Mouse (Mus musculus): ENCODE results near the gene Sorbs1. TPM values are rescaled to one million over a fixed set of nuclear protein-coding genes. Genes with fewer than 3 reads are reported as not detected.

The Sorbs1 gene
- total RNA-seq, 2 experiments from 2014 or later: 131 to 189 TPM

DNA sequence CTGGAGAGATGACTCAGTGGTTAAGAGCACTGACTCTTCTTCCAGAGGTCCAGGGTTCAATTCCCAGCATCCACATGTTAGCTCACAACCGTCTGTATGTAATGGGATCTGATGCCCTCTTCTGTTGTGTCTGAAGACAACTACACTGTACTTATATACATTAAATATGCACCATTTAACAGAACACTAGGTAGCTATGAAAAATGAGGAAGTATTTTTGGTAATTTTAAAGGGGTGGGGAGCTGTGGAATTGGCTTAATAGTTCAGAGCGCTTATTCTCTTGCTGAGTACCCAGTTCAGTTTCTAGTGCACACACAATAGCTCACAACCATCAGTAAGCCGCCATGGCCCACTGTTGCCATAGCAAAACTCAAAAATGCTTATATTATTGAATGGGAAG, 2.0 kb upstream of the Sorbs1 start:
- intact Hi-C loops (cut with DNase I): no loop called here
- DNase-seq: no peak

- intact Hi-C loops (cut with DNase I): no loop called here
- no peak for DNase-seq
Observed at GRCm38 (mm10) chr19:40514376-40514775, 797 bp upstream of the Sorbs1 start.

DNA sequence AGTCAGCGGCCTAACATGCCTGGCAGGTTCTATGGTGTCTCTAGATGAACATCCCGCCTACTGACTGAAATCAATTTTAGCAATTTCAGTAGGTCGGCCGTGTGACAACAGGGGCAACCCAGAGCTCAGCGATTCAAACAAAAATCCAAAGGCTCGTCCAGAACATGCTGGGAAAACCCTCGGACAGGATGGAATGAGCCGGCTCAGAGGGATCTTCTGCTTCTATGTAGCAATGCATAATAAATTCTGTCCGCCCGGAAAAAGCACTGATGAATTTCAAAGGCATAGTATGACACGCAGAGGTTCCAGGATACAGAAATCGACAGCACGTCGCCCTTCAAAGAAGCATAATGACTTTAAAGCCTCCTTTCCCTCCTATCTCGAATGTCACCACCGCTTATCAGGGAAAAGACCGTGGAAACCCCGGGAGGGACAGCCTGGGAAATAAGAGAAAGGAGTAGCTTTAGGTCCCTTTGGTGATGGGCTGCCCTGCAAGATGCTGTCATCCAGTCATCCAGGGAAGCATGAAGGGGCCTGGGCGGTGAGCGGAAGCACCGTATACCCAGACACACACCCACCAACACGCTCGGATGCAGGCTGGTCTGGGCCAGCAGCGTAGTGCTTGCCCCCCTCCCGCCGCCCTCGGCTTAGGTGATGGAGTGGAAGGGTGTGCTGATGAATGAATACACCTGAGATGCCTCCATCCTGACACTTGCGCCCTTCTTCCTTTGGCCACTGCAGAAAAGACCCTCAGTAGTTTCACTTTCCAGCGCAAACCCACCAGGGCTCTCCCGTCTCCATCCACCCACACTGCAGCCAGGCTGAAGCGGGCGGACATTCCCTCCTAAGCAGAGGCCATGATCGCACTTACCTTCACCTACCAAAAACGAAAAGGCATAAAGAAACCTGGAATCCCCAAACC, 818 bp downstream of the Sorbs1 start:
- intact Hi-C loops (cut with DNase I): no loop called here
- DNase-seq: no peak

GRCm38 (mm10) chr19:40511679-40512309, 1.8 kb downstream of the Sorbs1 start:
- intact Hi-C loops (cut with DNase I): no loop called here

GRCm38 (mm10) chr19:40511100-40511439, 2.5 kb downstream of the Sorbs1 start:
- no peak for DNase-seq
- intact Hi-C loops (cut with DNase I): no loop called here

More at GRCm38 (mm10) chr19:40511679-40512309, 1.8 kb downstream of the Sorbs1 start:
- DNase-seq: no peak

- DNase-seq: no peak
- intact Hi-C loops (cut with DNase I): no loop called here
Observed at GRCm38 (mm10) chr19:40510387-40511099, 3.0 kb downstream of the Sorbs1 start.

- intact Hi-C loops (cut with DNase I): no loop called here
- DNase-seq: no peak
Observed at GRCm38 (mm10) chr19:40509274-40509673, 4.3 kb downstream of the Sorbs1 start.

GRCm38 (mm10) chr19:40508851-40509250, 4.7 kb downstream of the Sorbs1 start:
- intact Hi-C loops (cut with DNase I): no loop called here

DNA sequence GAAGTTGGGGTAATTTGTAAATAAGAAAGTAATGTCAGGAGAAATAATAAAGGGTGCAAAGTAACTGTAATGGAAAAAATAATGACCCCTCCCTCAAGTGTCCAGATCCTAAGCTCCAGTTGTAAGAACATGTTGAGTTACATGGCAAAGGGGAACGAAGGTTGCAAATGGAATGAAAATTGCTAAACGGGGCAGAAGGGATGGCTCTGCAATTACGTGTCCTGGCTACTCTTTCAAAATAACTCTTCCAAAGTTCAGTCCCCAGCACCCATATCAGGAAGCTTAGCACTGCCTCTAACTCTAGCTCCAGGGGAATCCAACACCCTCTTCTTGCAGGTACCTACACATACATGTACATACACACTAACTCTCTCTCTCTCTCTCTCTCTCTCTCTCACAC, 6.6 kb downstream of the Sorbs1 start:
- intact Hi-C loops (cut with DNase I): no loop called here

More at GRCm38 (mm10) chr19:40508851-40509250, 4.7 kb downstream of the Sorbs1 start:
- no peak for DNase-seq

DNA sequence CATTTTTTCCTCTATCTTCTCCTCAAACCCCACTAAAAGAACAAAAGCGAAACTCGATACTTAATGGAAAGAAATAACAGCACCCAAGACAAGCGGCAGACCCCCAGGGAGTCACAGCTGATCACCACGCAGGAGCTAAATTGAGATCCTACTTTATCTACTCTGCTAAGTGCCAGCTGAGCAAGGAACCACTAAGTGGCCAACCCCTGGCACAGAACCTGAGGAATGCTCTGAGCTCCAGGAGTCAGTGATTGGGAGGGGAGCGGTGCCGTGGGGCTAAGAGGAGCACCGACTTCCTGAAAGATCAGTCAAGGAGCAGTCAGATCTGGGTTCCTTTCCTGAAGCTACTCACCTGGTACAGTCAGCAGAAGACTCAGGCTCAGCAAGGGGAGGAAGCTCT, 9.2 kb downstream of the Sorbs1 start:
- intact Hi-C loops (cut with DNase I): no loop called here
- no peak for DNase-seq

More for the DNA sequence above, 6.6 kb downstream of the Sorbs1 start:
- no peak for DNase-seq

DNA sequence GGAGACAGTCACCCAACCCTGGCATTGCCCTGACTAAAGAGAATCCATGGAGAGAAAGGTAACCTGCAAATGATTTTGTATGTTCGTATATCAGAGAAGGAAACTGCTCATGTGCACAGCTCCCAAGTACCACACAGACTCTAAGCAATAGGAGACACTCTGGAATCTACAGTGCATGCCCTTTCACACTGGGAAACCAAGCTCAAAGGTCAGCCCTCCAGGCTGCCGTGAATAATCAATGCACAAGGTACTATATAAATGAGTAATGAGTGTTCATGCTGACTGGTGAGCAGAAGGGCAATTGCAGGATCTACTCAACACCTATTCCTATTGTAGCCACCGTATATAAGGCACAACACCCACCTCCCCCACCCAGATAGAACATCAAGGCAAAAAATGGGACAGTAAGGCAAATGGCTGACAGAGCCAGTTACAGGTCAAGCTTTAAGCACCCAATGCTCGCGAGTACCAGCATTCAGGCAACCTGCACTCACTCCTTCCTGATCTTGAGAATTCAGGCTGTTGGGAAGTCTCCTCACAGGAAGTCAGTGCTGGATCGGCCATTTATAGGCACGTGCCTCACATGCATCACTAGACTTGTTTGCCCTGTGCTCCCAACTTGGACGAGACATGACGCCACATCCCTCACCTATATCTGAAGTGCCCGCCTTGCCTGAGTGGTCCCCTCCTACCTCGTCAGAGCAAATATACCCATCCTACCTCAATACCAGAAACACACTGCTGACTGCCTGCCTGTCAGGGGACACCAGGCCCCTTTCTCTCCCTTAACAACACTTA, 13.4 kb downstream of the Sorbs1 start:
- intact Hi-C loops (cut with DNase I): no loop called here

GRCm38 (mm10) chr19:40499141-40499540, 14.4 kb downstream of the Sorbs1 start:
- DNase-seq: no peak
- intact Hi-C loops (cut with DNase I): no loop called here

More for the DNA sequence above, 13.4 kb downstream of the Sorbs1 start:
- no peak for DNase-seq

GRCm38 (mm10) chr19:40498162-40498725, 15.3 kb downstream of the Sorbs1 start:
- intact Hi-C loops (cut with DNase I): no loop called here

DNA sequence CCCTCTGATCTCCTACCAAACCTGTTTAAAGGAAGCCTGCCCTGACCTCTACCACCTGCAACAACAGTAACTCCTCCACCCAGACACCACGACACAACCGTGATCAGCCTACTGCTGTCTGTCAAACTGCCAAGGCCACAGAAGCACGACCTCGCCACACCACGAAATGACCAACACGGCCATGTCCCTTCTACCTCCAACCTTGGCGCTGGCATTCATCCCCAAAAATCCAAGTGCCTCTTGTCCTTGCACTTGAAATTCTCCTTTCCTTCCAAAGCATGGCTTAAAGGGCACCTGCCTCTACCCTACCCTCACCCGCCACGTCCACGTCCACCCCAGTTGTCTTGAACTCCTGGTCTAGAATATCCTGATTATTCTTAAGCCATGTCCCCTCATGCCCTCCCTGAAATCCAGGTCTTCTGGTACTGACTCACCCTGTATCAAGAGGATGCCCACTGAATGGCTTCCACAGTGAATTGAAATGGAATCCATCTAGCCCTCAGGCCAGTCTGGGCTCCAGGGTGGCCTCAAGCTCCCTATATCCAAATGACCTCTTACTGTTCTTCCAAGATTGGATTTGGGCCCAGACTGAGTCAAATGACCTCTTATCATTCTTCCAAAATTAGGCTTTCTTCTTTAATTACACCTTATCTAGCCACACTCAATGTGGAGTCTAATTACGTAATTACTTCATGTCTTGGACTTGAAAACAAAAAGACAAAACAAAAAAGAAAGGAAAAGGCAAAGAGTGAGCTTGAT, 16.9 kb downstream of the Sorbs1 start:
- intact Hi-C loops (cut with DNase I): no loop called here
- no peak for DNase-seq

More at GRCm38 (mm10) chr19:40498162-40498725, 15.3 kb downstream of the Sorbs1 start:
- DNase-seq: no peak

- intact Hi-C loops (cut with DNase I): no loop called here
- no peak for DNase-seq
Observed at GRCm38 (mm10) chr19:40496071-40496470, 17.5 kb downstream of the Sorbs1 start.

GRCm38 (mm10) chr19:40492902-40493301, 20.7 kb downstream of the Sorbs1 start:
- intact Hi-C loops (cut with DNase I): no loop called here
- no peak for DNase-seq

DNA sequence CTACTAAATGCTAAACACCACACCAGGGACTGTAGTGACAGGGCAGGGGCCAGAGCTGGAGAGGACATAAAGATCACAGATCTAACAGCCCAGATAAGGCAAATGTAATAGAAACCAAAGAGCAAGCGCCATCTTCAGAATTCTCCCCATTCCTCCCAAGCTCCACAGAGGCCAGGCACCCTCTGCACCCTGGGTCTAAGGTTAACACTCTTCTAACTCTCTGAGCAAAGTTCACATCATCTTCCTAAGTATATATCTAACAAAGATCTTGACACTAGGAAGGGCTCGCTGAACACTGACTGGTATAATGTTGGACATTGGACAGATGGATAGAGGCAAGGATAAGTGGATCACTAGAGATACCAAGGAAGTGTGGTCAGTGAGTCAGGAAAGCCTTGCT, 22.1 kb downstream of the Sorbs1 start:
- no peak for DNase-seq
- intact Hi-C loops (cut with DNase I): no loop called here

DNA sequence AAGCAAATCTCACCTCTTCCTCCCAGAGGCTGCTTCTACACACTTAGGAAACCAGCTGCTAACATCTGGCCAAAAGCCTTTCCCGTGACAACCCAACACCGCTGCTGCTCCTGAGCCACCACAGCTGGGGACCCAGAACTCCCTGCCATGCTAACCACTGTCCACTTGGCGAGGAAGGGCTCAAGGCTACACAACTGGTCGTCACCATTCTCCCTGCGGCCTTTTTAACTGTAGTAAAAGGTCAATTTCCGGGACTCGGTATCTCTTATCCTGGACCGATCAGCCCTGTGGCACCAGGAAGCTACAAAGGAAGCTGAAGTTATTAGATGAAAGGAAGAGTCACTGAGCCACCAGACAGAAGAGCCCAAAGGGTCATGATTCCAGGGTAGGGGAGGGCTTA, 22.8 kb downstream of the Sorbs1 start:
- intact Hi-C loops (cut with DNase I): no loop called here
- no peak for DNase-seq

DNA sequence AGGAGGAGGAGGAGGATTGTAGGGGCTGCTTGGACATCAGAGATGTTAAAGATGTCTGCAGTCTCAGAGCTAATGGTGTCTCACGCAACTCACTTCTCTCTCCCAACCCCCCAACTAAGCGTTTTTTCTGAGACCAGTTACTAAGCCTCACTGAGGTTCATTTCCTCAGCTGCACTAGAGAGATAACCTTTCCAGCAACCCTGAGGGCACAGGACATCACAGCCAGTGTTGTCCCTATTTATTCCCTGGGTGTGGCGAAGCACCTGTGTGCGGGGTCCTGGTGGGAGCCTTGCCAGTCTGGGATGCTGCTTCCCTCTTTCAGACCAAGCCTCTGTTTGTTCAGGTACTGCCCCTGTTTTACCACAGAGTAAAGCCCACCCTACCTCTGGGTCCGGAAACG, 23.9 kb downstream of the Sorbs1 start:
- intact Hi-C loops (cut with DNase I): no loop called here
- no peak for DNase-seq

All from gastrocnemius, postnatal 36 days (tissue).